Mouse (Mus musculus) small intestine, adult 2 months (tissue): ENCODE measurements around the gene Tpcn2.

Experiments used
- CTCF ChIP-seq: fragments of 200-500 bp; IDR thresholded peaks from 2 replicates; pipeline ENCODE4 v1.5.1; 2012; ENCODE audit warnings: low read depth, mild to moderate bottlenecking, control low read depth, inconsistent platforms, low read length, moderate library complexity, mixed read lengths; ENCODE audit not compliant: insufficient replicate concordance, insufficient read length; ENCODE audit errors: extremely low read depth
- POLR2A ChIP-seq: fragments of 200-500 bp; IDR thresholded peaks from 2 replicates; pipeline ENCODE4 v1.6.1; 2012; ENCODE audit warnings: low read depth, mild to moderate bottlenecking, control low read depth, inconsistent platforms, low read length, moderate library complexity

DNA sequence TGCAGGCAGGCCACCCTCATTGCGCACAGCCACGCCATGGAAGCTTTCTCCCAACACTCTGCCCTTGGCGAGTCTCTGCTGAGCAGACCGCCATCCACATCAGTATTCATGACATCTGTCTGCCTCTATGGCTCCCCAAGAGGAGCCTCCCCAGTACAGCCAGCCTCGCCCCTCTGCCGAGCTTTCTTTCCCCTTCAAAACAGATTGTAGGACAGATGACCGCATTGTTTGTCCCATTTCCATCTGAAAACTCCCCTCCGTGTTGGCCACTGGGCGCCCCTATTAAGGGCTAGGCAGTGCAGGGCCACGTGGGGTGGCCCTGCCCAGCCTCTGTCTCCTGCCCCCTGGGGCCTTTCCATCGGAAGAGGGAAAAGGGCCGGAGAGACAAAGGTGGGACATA is 110.7 kb downstream of the Tpcn2 start:
- TF ChIP-seq CTCF = no peak
- TF ChIP-seq POLR2A = no peak
